Comparison of ENCODE assay signal across 17 mouse cellular contexts in the genomic region with DNA sequence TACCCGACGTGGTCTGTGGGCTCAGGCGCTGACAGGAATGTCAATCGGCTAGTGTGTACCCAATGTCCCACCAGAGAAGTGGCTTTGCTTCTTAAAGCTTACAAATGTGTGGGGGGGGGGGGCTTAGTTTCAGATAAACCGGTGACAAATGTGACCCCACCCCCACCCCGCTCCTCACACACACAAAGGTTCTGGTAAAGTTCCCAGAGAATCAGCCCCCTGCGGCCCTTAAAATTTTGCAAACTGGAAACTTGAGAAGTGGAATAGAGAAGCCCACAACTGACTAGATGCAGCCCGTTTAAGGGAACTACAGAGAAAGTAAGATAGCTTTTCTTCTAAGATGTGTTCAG. TPM values are rescaled to one million over a fixed set of nuclear protein-coding genes. Genes with fewer than 3 reads are reported as not detected.
DNase-seq lines count a peak whose midpoint lies in the region; ATAC-seq lines count a peak whose summit lies in the region.
"Had no signal": no experiment of that assay in that cellular context is flagged by ENCODE, and none has a peak within 500 bp of the region (broad histone marks: within the 10 kb centered on the region; RNA-seq: fewer than 3 reads in every experiment).

No protein-coding gene starts in this region.

- H3K4me2 ChIP-seq in kidney, embryonic 15.5 days, result peak overlapping the region; percentile 28
- H3K4me2 ChIP-seq in hindbrain, embryonic 13.5 days, result peak overlapping the region; percentile 62
- H3K4me2 ChIP-seq in midbrain, embryonic 16.5 days (ENCODE audit: low read length), result peak overlapping the region; percentile 70
- H3K4me2 ChIP-seq: limb, embryonic 13.5 days had no signal

- H3K4me3 ChIP-seq in kidney, embryonic 15.5 days (replicated peaks), result no peak overlapping the region
- peak overlapping the region; percentile 94 for H3K4me3 ChIP-seq in forebrain, embryonic 10.5 days
- peak overlapping the region; percentile 14; the same call in 1 of the 2 replicates for H3K4me3 ChIP-seq in hindbrain, embryonic 13.5 days
- no peak overlapping the region for H3K4me3 ChIP-seq in midbrain, embryonic 16.5 days (ENCODE audit: low read depth, low read length)
- H3K4me3 ChIP-seq: limb, embryonic 13.5 days had no signal

- no peaks in the 10 kb centered on the region for H3K9me3 ChIP-seq in kidney, embryonic 15.5 days (replicated peaks)
- H3K9me3 ChIP-seq in forebrain, embryonic 10.5 days, result no peaks in the 10 kb centered on the region
- no peaks in the 10 kb centered on the region for H3K9me3 ChIP-seq in hindbrain, embryonic 13.5 days
- no peaks in the 10 kb centered on the region for H3K9me3 ChIP-seq in midbrain, embryonic 16.5 days (replicated peaks; ENCODE audit: control insufficient read depth, low read length, poor library complexity, severe bottlenecking)
- H3K9me3 ChIP-seq: limb, embryonic 13.5 days had no signal

- intact Hi-C loops in left cerebral cortex, postnatal 25 days (cut with DNase I), result no loop called here

- H3K27ac ChIP-seq in kidney, embryonic 15.5 days, result peak overlapping the region; percentile 60; the same call in 1 of the 2 replicates
- H3K27ac ChIP-seq in forebrain, embryonic 10.5 days, result peak overlapping the region; percentile 89
- peak overlapping the region; percentile 71 for H3K27ac ChIP-seq in hindbrain, embryonic 13.5 days
- peak overlapping the region; percentile 18; the same call in 1 of the 2 replicates for H3K27ac ChIP-seq in midbrain, embryonic 16.5 days (ENCODE audit: low read length)
- H3K27ac ChIP-seq: limb, embryonic 13.5 days had no signal

- WGBS in kidney, embryonic 15.5 days, result 7% methylated on average over 8 of the region's 8 CpGs
- WGBS in forebrain, embryonic 10.5 days, result 2% methylated on average over 8 of the region's 8 CpGs
- WGBS in hindbrain, embryonic 13.5 days, result 6% methylated on average over 8 of the region's 8 CpGs
- 13% methylated on average over 8 of the region's 8 CpGs for WGBS in midbrain, embryonic 16.5 days

- peaks cover 97% of the 10 kb centered on the region for H3K27me3 ChIP-seq in kidney, embryonic 15.5 days
- H3K27me3 ChIP-seq in forebrain, embryonic 10.5 days (ENCODE audit: poor library complexity, severe bottlenecking), result peaks cover 99% of the 10 kb centered on the region
- peaks cover 20% of the 10 kb centered on the region; the same call in 1 of the 2 replicates for H3K27me3 ChIP-seq in hindbrain, embryonic 13.5 days
- H3K27me3 ChIP-seq in midbrain, embryonic 16.5 days (ENCODE audit: control insufficient read depth, insufficient read depth, low read depth, low read length), result no peaks in the 10 kb centered on the region

- peaks cover 30% of the 10 kb centered on the region for H3K4me1 ChIP-seq in kidney, embryonic 15.5 days
- H3K4me1 ChIP-seq in forebrain, embryonic 10.5 days, result peaks cover 98% of the 10 kb centered on the region
- peaks cover 80% of the 10 kb centered on the region for H3K4me1 ChIP-seq in hindbrain, embryonic 13.5 days (replicated peaks)
- H3K4me1 ChIP-seq in midbrain, embryonic 16.5 days (ENCODE audit: control insufficient read depth, insufficient read depth, low read length), result peaks cover 55% of the 10 kb centered on the region
- H3K4me1 ChIP-seq: limb, embryonic 13.5 days had no signal

- ATAC-seq in kidney, embryonic 15.5 days (replicated peaks; ENCODE audit: low FRiP score), result no peak
- ATAC-seq in hindbrain, embryonic 13.5 days (ENCODE audit: low FRiP score), result no peak
- no peak for ATAC-seq in midbrain, embryonic 16.5 days
- no peak for ATAC-seq in frontal cortex, adult (ENCODE audit: low TSS enrichment)
- ATAC-seq: liver, postnatal 0 days had no signal

- no peak for DNase-seq in kidney, adult 8-10 months
- DNase-seq in forebrain, embryonic 10.5 days (ENCODE audit: extremely low spot score, low spot score), result no peak
- no peak for DNase-seq in right cerebral cortex, adult 2 months (ENCODE audit: low spot score in 2 of 2)
- DNase-seq in left cerebral cortex, postnatal 25 days (ENCODE audit: low spot score in 2 of 2), result no peak
- DNase-seq: adrenal gland, postnatal 10 days; cerebellum, postnatal 14 days; layer of hippocampus, adult 9-11 months; liver, postnatal 0 days; thymus, postnatal 14 days had no signal

- H3K36me3 ChIP-seq in kidney, embryonic 15.5 days, result no peaks in the 10 kb centered on the region
- peaks cover 32% of the 10 kb centered on the region for H3K36me3 ChIP-seq in forebrain, embryonic 10.5 days (replicated peaks)
- H3K36me3 ChIP-seq in hindbrain, embryonic 13.5 days, result no peaks in the 10 kb centered on the region
- no peaks in the 10 kb centered on the region for H3K36me3 ChIP-seq in midbrain, embryonic 16.5 days (ENCODE audit: control insufficient read depth, insufficient read depth, low read length)
- H3K36me3 ChIP-seq: limb, embryonic 13.5 days had no signal

- no peak overlapping the region for H3K9ac ChIP-seq in kidney, embryonic 15.5 days
- peak overlapping the region; percentile 66 for H3K9ac ChIP-seq in hindbrain, embryonic 13.5 days
- H3K9ac ChIP-seq in midbrain, embryonic 16.5 days (ENCODE audit: low read depth, low read length), result peak overlapping the region; percentile 2; the same call in 1 of the 2 replicates
- H3K9ac ChIP-seq: limb, embryonic 13.5 days; liver, postnatal 0 days had no signal

RNA-seq across cellular contexts. Expression of a gene that starts 10.2 kb away (rescaled TPM):
- polyA plus RNA-seq in kidney, embryonic 15.5 days (2015; fragmentation: Nextera tagmentation; extraction: Ambion mirVana), result 8.9 and 9.2 TPM in 2 replicates
- polyA plus RNA-seq in forebrain, embryonic 10.5 days (2016; fragmentation: Nextera tagmentation; extraction: Ambion mirVana), result 13.4 and 14.4 TPM in 2 replicates
- 17.4 and 18.2 TPM in 2 replicates for polyA plus RNA-seq in hindbrain, embryonic 13.5 days (2015; fragmentation: Nextera tagmentation; extraction: Ambion mirVana)
- 14.3 and 14.9 TPM in 2 replicates for polyA plus RNA-seq in midbrain, embryonic 16.5 days (2015; fragmentation: Nextera tagmentation; extraction: Ambion mirVana)
- 10 to 100 TPM; 57.6 to 59.5 TPM for total RNA-seq in left cerebral cortex, postnatal 25 days (2021)
- total RNA-seq: megakaryocyte, adult 5-6 weeks; neutrophil, adult 5-6 weeks had no signal
- polyA plus RNA-seq: heart, embryonic 16.5 days; liver, postnatal 0 days had no signal

Comparison
In these comparisons a context has a peak if more than half of its experiments do, and no peak if none do; other contexts are left out.
1. H3K27ac ChIP-seq: peak in every context shown above with its lines; median percentile 89 in forebrain, embryonic 10.5 days; 71 in hindbrain, embryonic 13.5 days; 60 in kidney, embryonic 15.5 days; 18 in midbrain, embryonic 16.5 days.
2. H3K4me3 ChIP-seq: peak in forebrain, embryonic 10.5 days (single experiment) and hindbrain, embryonic 13.5 days (single experiment); none in kidney, embryonic 15.5 days (single experiment) and midbrain, embryonic 16.5 days (single experiment).
3. Peak in every context shown above with its lines, with median percentiles within 50 percentile points of each other: H3K4me2 ChIP-seq.